Mouse (Mus musculus) forelimb bud, embryonic 11.5 days (tissue): Measurements from ENCODE around the gene Lexm.

Experiments used
- DNase-seq: peaks from one replicate; pipeline ENCODE4 v3.0.0-alpha.2; 2012; ENCODE audit warnings: low read depth, low spot score

Gene Lexm

DNA sequence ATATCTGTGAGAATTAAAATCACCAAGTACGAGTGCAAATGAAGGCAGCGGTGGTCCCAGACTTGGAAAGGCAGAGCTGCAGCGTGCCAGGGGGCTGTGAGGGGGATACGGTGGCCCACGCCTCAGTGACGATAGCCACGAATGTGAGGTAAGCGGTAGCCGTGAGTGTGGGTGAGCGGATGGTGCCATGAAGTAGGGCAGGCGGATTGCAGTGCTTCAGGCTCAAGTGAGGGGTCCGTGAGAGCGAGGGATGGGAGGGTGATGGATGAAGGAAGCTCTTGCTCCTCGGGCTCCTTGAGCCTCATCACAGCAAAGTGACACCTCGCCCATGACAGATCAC is 35.2 kb downstream of the Lexm start:
- no peak for DNase-seq

DNA sequence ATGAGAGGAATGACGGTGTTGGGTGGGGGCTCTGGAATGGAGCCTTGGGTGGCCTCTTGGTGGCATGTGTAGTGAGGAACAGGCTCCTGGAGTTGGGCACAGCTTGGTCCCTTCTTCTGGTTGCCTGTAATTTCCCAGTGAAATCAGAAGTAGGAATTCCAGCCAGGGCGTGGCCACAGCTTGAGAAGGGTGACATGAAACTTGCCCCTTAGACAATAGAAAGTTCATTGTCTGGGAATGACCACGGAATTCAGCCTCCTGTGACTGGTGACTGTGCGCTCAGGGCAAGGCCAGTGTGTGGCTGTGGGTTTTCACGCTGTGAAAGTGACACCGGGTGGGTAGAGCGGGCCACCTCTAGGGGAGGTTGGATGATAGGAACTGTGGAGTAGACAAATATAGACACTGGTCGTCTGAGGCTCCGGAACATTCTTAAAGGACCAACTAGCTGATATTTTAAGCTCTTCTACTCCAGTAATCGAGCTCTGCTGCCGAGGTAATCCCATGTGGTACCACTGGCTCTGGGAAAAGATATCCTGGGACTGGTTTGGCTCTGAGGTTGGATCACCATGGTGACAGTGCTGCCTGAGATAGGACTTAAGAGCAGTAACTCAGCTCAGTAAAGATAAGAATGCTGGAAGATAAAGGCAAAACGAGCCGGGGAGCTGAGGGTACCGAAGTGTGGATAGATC is 35.7 kb downstream of the Lexm start:
- DNase-seq = no peak

DNA sequence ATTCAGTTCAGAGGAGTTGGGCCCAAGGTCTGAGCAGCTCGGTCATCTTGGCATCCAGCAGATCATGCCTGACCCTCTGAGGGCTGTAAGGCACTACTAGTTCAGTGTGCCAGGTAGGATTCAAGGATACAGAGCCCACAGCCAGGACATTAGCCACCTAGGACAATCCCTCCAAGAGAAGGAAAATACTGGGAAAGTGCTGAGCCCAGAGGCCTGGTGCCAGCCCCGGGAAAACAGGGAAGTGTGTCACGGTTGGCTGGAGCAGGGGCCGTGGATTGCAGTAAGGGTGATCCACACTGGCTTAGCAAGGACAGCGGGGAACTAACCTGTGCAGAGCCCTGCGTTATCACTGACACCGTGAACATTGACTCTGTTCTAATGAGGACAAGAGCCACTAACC is 39.5 kb downstream of the Lexm start:
- DNase-seq = no peak

DNA sequence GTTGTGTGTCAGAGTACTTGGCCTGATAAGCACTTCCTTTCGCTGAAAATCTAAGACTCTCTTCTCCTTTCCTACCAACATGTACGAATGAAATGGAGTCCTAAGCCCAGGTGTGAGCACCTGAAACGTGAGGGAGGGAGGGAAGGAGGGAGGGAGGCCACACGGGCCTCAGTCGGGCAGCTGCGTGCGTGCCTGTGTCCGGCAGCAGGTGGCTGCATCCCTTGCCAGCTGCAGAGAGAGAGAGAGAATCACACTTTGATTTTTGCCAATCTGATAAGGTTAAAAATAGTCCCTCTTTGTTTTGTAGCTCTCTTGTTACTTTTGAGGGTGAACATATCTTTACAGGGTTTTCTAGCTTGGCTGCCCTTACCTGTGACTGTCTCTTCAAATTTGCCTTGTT is 42.0 kb downstream of the Lexm start:
- no peak for DNase-seq

DNA sequence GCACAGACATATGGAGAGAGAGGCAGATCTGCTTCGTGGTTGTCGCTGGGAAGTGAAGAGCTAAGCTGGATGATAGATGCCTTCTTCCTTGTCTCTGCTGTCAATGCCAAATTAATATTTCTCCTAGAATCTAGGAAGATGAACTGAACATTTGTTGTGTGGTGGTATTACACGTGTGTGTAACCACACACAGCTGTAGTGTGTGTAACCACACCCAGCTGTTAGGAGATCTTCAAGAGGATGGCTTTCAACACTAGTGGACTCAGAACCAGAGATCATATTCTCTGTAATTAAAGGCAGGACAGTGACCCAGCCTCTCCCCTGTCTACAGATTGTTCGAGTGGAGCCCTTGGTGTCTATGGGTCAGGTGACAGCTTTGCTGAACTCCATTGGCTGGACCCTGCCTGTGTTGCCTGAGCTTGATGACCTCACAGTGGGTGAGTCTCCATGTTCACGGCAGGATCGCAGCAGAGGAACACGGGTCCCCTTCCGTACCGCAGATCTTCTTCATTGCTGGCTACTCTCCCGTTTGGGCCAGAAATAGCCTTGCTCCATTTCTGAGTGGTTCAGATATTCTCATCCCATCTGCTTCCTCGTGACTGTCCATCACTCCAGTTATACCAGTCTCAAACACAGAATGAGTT is 45.8 kb downstream of the Lexm start:
- DNase-seq = no peak

DNA sequence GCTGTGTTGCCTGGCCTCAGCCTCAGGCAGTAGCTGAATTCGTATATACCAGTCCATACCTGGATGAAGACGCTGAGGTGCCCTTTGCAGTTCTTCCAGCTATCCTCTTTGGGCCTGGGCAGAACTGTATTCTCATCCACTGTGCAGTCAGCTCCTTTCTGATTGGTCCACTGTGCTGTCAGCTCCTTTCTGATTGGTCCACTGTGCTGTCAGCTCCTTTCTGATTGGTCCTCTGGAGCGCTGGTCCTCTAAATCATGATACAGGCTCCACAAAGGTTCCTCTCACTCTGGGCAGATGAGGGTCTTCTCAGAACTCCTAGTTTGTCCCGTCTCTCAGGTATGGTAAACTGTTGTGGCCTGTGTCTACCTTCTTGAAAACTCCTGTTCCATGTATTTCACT is 47.4 kb downstream of the Lexm start:
- DNase-seq = no peak

DNA sequence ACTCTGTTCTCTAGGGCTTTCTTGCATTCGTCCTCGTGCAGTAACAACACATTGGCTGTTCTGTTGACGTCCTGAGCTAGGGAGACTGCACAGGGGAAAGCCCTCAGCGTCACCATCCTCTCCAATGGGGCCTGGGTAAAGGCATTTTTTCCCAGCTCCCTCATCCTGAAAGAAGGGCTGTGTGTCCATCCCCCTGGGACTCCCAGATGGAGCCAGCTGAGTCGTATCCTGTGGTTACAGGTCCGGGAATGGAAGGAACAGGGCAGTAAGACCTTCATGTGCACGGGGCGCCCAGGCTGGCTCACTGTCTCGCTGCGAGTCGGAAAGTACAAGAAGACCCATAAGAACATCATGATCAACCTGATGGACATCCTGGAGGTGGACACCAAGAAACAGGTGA is 52.9 kb downstream of the Lexm start:
- DNase-seq = no peak

DNA sequence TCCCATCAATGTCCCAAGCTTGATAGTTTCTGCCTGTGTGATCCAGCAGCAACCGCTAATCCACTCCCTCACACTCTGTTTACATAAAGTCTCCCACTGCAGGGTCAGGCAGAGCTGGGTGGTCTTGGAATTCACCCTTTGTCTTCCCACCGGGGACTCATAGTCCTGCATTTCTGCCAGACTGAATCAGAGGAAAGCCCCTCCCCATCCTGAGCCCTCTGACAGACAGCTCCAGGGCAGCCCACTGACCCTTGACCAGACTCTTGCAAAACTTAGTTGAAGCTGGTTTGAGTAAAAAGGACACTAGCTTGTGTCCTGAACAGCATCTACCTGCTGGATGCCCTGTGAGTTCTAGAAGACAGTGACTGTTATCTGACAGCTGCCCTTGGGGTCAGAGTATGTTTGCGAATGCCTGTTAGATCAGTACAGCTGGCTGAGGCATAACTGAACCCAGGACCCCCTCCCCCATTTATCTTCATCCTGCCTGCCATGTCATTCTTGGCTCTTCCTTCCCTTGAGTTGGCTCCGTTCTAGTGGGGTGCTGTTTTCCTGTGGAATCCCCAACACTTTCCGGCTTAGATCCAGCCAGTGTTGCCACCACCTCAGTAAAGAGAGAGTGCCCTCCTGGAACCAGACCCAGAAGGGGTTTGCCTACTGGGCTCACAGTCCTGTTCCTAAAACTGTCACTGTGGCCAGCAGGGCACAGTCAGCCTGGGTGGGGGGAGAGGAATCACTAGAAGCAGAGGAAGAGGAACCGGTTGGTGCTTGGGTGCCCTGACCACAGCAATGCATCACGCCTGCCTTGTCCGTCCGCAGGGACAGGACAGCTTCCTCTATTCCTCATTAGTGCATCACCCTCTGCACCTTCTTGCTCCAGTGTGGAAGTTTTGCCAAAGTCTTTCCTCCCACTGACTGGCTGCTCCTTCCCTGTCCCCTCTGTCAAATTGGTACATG is 53.9 kb downstream of the Lexm start:
- no peak for DNase-seq

DNA sequence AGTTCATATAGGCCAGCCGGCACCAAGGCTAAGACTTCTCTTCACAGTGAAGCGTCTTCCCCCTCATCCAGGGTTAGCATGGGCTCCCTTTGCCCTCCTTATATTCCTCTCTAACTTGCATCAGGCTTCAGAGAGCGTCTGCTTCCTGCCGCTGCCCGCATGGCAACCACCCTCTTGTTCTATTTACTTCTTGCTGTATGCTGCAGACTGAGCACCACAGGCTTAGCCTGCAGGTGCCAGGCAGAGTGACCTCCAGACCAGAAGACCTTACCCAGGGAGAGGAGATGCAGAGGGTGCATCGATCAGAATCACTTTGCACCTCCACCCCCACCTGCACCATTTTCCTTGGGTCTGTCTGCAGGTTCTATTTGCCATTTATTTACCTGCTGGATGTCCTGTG is 55.0 kb downstream of the Lexm start:
- no peak for DNase-seq

DNA sequence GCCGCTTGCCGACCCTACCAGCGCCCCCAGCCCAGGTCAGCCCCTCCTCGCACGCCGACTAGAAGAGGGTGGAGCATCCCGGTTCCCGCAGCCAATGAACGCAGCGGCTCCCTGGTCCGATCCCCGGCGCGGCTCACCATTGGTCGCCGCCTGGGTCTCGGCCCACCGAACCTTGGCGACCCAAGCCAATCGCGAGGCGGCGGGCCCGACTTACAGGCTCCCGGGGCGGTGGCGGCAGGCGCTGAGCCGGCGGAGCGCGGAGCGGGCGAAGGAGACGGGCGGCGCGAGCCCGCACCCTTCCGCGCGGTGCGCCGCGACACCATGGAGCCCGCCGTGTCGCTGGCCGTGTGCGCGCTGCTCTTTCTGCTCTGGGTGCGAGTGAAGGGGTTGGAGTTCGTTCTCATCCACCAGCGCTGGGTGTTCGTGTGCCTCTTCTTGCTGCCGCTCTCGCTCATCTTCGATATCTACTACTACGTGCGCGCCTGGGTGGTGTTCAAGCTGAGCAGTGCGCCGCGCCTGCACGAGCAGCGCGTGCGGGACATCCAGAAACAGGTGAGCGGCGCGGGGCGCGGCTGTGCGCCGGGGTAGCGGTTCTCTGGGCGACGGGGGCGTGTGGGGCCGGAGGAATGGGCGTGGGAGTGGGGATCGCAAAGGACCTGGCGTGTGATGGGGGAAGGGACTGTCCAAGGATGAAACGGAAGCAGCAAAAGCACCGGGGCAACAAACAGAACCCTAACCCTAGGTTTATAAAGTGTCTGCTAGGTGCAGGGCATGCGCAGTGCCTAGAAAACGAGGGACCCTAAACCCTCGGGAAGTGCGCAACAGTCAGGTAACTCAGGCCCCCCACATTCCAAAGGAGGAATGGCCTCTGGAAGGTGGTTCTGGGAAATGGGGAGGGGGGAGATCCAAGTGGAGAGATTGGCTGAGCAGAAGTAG is 55.9 kb downstream of the Lexm start, which contains the start of gene Dhcr24:
Dhcr24 (plus strand) TSS at position 193 of the 936 bp plus-strand sequence.
- peak; percentile 92 for DNase-seq

DNA sequence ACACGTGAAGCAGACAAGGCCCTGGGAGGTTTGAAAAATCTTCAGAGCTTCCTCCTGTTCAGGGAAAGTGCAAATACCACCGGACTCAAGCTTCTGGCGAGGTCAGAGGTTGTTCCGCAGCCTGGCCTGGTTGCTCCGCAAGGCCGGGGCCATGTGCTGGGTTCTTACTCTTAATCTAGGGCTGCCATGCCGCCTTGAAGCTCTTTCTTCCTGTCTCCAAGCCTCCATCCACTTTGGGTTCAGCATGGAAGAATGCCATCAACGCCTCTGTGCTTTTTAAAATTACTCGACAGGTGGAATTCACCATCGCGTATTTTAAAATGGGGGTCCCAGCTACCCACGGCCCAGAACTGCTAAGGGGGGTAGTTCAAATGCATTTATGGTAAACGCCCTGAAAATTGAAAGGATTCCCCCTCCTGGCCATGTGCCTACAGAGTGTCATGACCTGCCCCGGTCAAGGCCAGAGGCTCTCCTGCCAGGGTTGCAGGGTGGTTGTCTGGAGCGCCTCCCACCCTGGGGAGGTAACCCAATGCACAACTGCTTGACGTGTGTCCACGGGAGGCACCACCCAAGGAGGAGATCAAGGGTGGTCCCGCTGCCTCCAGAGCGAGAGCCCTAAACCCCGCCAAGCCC is 56.7 kb downstream of the Lexm start:
- DNase-seq = no peak

DNA sequence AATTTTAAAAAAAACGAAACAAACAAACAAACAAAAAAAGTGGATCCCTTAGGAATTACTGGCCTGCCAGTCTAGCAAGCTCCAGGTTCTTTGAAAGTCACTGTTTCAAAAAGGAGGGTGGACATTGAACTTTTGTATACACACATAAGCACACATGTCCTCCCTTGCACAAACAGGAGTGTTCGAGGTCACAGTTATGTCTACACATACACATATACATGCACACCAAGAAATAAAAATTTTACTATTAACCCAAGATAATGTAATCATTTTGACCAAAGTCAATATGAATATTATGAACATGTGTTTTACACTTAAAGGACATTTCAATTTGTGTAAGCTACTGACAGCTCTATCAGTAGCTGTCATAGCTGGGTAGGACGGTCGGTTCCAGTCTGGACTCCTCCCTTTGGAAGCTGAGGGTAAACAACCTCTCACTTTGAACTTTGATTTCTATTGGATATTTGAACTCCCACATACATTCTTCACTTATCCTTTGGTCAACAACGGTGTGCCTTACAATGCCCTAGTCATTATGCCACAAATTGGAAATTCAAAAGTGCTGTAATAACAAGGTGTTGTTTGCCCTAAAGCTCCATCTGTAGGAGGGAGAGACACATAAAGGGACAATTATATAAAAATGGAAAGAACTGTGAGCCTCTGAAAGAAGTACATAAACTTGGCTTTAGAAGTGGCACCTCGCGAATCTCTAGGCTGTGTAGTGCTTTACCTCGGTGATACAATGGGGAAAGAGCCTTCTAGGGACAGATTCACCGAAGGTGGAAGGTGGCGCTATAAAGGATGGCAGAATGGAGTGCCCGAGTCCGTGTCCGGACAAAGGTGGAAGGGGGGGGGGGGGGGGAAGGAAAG is 57.5 kb downstream of the Lexm start:
- no peak for DNase-seq

DNA sequence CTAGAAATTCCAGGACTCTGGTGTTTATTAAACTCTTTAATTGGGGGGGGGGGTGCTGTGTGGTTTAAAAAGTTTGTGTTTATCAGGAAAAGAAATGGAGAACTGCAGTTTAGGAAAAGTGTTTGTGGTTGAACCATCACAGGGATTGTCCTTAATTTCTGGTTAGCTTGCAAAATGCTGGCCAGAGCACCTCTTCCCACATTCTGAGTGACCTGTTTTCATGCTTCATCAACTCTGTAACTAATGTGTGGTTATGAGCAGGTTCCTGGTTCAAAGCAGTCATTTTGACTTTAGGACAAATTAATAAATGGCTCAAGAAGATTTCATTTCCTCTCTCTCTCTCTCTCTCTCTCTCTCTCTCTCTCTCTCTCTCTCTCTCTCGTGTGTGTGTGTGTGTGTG is 59.1 kb downstream of the Lexm start:
- no peak for DNase-seq

DNA sequence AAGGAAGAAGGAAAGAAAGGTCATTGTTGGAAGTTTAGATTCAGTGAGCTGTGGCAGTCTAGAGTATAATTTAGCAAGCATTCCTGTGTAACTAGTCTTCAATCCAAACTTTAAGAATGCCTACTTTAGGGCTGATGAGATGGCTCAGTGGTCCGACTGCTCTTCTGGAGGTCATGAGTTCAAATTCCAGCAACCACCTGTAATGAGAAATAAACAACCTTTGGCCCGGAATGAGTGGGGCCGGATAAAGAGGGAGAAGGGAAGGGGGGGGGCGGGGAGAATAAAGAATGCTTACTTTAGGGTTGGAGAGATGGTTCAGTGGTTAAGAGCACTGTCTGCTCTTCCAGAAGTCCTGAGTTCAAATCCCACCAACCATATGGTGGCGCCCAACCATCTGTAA is 59.8 kb downstream of the Lexm start:
- DNase-seq = no peak

DNA sequence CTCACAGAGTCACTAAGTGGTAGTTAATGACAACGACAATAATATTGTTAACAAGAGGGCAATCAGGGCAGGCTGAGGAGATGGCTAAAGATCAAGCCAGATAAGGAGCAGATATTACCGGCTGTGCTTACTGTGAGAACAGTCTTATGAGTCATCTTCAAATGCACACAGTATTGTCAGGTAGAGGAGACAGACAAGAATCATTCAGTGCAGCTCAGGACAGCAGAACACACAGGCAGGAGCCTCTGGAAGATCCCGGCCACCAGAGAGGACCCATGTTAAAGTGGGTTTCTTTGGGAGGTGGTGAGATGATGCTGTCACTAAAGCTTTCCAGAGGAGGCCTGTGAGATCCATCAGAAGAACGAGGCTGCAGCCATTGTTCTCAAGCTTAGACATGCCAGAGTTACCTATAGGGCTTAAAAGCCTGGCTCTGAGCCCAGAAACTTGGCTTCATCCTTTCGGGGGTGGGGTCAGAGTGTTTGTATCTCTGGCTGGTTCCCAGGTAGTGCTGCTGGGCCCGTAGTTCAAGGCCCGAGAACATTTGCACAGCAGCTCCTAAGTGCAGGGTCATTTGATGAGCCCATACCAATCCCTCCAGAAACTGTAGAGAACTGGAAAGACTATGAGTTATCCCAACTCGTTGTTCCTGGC is 66.4 kb downstream of the Lexm start:
- no peak for DNase-seq

DNA sequence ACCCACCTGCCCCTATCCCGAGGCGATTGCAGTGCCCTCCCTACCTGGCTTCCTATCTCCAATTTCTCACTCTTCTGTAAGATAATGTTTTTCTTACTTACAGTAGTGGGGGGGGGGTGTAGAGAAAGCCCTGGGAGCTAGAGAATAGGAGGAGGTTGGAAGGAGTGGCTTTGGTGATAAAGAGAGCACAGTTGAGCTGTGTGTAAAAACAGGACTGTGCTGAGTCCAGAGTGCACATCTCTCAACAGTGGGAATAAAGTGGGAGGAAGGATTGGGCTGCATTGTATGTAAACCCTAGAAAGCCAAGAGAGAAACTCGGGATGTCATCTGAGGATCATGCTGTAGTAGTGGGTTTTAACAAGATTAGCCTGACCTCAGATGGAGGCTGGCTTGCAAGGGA is 68.9 kb downstream of the Lexm start:
- DNase-seq = no peak

DNA sequence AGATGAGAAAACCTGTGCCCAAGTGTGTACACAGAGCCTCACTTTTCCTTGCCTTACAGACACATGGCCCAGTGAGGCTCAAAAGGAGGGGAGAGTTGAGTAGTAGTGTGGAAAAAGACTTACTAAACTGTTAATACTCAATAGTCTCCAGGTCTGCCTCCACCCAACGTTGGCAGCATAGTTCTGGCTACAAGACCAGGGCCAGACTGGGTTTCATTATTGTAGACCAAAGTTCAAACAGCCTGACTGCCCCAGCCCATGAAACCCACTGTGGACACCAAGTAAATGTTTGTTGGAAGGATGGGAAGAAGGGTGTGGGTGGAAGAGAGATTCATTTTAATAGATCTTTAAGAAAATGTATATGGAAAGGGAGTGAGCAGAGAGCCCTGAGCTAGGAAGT is 70.1 kb downstream of the Lexm start:
- no peak for DNase-seq

DNA sequence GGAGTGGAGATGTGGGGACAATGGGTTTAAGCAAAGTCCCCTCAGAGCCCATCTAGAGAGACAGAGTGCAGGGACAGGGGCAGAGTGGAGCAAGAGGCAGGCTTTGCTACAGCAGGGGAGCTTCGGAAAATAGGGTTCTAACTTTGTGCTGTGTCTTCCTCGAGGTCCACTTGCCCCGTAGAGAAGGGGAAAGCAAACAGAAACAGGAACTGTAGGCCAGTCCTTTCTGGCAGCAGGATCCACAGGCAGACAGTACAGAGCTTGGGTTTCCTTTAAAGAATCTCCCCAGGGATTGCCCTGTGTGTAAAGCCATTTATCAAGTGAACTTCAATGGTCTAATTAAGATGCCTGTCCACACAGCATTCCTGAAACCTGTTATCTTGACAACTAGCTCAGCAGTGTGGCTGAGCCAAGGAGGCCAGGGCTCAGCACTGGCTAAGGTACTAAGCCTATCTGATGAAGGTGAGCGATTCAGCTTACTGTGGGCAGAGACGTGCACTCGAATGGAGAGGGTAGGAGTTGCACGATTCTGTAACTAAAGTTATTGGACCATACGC is 71.1 kb downstream of the Lexm start:
- DNase-seq = no peak

DNA sequence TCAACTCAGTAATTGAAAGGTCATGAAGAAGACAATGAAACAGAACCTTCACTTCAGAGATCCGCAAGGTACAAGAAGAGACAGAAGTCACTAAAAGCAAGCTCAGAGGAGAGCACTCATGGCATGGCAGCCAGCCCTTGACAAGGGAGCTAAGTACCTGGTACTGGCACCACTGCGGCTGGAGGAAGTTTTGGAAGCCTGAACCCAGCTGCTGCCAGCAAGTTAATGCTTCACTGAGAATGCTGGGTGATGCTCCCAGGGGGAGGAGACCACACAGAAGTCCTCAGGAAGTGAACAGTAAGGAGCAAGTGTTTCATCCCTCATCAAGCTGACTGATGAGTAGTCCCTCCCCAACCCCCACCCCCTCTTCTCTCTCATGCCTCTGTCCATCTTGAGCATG is 74.8 kb downstream of the Lexm start:
- no peak for DNase-seq
